Mouse (Mus musculus) thymus, adult 18-20 months (tissue): ENCODE data around the gene Tenm3.

ENCODE experiments used
- DNase-seq, 2 experiments: peaks; one replicate each; pipeline ENCODE4 v3.0.0; 2022; ENCODE audit warnings: mixed read lengths in 2 of 2

Tenm3 gene

GRCm38 (mm10) chr8:48439491-48439890, 404.3 kb downstream of the Tenm3 start:
- no peak for DNase-seq

GRCm38 (mm10) chr8:48437523-48438207, 406.1 kb downstream of the Tenm3 start:
- no peak for DNase-seq

DNA sequence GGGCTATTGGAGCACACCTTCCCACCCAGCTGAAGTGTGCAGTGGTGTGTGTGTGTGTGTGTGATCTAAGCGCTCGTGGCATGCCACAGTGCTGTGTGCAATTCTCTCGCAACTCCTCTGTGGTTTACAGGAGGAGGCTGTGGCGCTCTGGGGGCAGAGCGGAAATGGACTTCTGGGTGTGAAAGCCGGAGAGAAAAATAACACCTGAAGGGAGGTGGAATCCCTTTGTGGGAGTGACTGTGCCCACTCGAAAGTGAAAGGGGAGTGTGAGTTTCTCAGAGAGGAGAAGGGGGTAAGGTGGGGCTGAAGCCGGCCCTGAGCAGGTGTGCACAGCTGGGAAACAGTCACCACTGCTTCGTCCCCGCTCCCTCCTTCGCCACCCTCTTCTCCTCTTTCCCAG, 418.6 kb downstream of the Tenm3 start:
- peak; percentile 26 to 51 for DNase-seq

- no peak for DNase-seq
Observed at GRCm38 (mm10) chr8:48417714-48418113, 426.0 kb downstream of the Tenm3 start.

GRCm38 (mm10) chr8:48410916-48411315, 432.8 kb downstream of the Tenm3 start:
- DNase-seq: no peak

- no peak for DNase-seq
Observed at GRCm38 (mm10) chr8:48400572-48400972, 443.2 kb downstream of the Tenm3 start.

DNA sequence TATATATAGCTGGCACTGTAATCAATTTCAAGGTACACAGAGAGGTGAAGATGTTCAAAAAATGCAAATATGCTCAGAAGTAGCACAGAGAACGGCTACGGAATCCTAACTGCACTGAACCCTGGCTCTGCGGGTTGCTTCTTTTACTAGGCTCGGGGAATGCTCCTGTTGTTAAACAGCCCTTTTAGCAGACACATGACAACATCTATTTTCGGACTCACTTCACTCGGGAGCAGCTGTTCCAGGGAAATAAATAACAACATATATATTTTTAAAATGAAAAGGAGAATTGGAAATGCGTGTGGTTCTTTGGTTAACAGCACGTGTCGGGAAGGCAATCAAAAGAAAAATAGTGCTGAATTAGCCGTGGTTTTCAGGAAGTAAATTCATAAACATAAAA, 457.9 kb downstream of the Tenm3 start:
- no peak for DNase-seq

GRCm38 (mm10) chr8:48380035-48380434, 463.7 kb downstream of the Tenm3 start:
- no peak for DNase-seq

DNA sequence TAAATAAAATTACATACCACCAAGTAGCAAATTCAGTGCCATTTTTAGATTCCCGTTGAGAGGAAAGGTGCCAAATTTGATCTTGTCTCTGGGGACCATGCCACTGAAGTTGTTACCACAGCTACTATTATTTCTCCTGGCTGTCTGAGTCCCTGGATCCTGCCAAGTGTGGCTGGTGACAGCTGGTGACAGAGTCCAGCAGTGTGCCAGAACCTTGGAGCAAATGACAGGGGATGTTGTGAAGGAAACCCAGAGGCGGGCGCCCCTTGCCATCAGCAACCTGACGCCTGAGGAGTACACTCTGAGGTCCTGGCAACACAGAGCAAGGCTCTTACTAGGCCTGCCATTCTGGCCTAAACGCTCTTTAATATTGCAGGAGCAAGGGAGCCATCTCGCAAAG, 467.0 kb downstream of the Tenm3 start:
- DNase-seq: no peak

- no peak for DNase-seq
Observed at GRCm38 (mm10) chr8:48375183-48375582, 468.6 kb downstream of the Tenm3 start.

- no peak for DNase-seq
Observed at GRCm38 (mm10) chr8:48373404-48373803, 470.3 kb downstream of the Tenm3 start.

GRCm38 (mm10) chr8:48367164-48367563, 476.6 kb downstream of the Tenm3 start:
- no peak for DNase-seq

DNA sequence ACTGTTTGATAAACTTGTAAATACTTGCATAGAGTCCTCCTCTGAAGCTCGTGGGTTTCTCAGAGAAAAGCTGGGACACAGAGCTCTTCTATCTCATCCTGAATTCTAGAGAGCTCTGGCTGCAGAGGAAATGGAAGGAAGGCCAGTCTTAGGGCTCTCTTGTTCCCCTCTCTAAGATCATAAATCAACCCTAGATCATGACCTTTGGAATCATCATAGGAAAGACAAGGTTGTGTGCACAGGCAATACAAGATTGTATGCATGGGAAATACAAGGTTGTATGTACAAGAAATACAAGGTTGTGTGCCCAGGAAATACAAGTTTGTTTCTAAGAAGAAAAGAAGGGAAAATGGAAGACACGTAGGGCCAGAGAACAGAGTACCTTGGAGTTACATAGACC, 486.9 kb downstream of the Tenm3 start:
- DNase-seq: no peak

GRCm38 (mm10) chr8:48353458-48353857, 490.3 kb downstream of the Tenm3 start:
- no peak for DNase-seq

GRCm38 (mm10) chr8:48348901-48349300, 494.9 kb downstream of the Tenm3 start:
- no peak for DNase-seq

DNA sequence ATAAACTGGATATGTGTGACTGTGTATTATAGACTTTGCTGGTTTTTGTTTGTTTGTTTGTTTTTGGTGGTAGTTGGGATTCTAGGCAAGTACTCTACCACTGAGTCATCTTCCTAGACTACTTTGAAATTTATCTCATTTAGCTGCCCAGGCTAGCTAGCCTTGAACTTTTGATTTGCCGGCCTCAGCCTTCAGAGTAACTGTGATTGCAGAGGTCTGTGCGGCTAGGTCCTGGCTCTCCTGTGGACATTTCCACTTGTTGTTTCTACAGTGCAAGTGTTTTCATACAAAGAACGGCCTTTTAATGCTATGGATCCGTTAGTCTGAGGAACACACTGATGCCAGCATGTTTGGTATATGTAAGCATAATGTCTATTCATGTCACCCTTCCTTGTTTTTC, 495.4 kb downstream of the Tenm3 start:
- no peak for DNase-seq

DNA sequence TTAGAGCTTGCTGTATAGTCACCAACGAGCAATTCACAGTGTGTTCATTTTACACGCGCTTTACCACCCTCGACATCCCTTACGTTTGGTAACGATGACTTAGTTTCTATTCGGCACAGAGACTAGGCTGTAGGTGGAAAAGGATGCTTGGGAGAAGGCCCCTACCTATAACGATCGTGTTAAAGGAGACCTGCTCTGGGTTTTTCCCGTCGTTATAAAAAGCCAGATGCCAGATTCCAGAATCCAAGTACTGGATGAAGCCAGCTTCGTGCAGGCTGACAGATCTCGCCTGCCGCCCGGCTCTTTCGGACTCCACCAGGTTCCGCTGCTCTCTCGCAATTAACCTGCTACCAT, 500.7 kb downstream of the Tenm3 start:
- DNase-seq: no peak

- no peak for DNase-seq
Observed at GRCm38 (mm10) chr8:48342321-48343066, 501.3 kb downstream of the Tenm3 start.

- DNase-seq: no peak
Observed at GRCm38 (mm10) chr8:48341692-48342091, 502.1 kb downstream of the Tenm3 start.

DNA sequence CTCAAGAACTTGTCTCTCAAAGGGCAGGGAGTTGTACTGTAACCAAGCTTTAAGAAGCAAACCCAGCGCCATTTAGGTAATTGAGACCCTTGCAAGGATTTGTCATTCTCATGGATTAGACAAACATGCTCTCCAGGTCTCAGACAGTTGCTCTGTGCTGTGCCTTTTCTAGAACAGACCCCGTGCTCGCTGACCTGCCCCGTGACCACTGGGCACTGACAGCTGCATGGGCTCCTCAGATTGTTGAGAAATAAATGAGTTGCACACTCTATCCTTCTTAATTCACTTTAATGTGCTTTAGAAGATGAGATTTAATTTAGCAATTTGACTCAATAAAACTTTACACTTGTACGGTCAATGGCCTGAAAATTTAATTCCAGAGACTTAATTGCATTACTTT, 502.5 kb downstream of the Tenm3 start:
- DNase-seq: no peak

DNA sequence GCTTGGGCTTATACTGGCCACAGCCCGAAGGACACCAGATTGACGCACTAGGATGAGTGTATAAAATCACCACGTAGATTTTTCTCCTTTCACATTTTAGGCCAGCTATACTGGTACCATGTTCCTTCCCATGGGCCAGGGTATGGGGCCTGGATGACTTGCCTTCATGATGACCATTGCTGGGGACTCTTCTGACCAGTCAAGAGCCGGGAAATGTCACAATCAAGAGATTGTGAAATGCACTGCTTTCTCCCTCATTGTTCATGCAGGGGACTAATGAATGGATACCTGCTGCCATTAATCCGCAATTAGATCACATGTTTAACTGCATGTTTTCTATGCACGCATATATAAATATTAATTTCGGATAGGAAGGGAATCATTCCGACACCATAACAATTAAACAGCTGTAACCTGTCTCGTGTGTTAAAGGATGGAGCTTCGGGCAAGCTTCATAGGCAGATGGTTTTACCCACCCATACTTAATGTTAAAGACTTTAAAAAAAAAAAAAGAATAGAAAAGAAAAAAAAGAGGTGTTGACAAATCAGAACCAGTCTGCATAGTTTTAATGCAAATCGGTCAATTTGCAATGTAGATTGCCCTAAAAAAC, 521.0 kb downstream of the Tenm3 start:
- DNase-seq: no peak

- no peak for DNase-seq
Observed at GRCm38 (mm10) chr8:48322240-48322639, 521.5 kb downstream of the Tenm3 start.

DNA sequence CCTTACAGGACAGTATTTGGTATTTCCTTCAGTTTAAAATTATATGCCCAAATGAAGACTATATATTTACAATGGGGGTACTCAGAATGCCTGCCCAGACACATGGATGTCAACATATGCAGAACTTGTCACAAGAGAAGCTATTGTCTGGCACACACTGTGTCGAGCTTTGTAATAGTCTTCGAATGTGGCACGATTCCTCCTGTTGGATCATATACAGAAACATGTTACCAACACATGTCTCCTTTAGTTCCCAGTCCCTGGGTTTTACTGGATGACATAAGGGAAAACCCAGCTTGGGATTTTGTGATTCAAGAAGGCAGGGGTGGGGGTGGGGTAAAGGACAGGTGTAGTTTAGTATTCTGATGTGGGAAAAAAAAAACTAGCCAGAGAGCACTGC, 524.1 kb downstream of the Tenm3 start:
- DNase-seq: no peak

GRCm38 (mm10) chr8:48317498-48317897, 526.3 kb downstream of the Tenm3 start:
- DNase-seq: no peak
